Mouse (Mus musculus) frontal cortex, postnatal 14 days (tissue): ENCODE data around the gene Ttn.

ENCODE experiments used
- DNase-seq, 2 experiments: peaks; one replicate each; pipeline ENCODE4 v3.0.0; 2022; ENCODE audit warnings: low spot score in 2 of 2

The Ttn gene

DNA sequence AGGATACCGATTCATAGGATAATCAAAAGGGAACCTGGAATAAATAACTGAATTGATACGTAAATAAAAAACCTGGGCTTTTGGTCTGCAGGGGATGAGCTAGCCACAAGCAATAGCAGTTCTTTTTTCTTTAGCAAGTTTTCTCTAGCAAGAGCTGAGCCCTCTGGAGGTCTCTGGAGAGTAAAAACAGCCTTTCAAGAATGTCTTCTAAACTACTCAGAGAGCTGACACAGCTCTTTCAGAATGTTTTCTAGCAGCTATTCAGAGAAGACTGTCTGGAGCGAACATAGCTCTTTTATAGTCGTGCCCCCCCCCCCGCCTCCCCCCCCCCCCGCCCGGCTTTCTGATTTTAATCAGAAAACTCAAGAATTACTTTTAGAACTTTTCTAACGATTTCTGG is 322.9 kb downstream of the Ttn start:
- no peak for DNase-seq

DNA sequence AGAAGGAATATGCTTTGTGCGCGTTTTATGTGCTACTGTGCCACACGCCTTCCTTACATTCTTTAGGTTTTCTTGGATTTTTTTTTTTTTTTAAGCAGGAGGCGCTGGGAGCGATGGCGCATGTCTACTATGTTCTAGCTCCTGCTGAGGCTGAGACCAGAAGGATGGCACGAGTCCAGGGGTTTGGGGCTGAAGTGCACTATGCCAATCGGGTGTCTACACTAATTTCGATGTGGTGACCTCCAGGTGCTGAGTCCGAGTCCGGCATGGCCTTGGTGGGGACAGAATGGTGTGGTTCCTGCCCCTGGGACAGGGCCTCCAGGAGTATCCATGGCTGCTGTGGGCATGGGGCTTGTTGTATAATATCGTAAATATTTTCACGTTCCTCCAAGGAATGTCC is 323.8 kb downstream of the Ttn start:
- no peak for DNase-seq

DNA sequence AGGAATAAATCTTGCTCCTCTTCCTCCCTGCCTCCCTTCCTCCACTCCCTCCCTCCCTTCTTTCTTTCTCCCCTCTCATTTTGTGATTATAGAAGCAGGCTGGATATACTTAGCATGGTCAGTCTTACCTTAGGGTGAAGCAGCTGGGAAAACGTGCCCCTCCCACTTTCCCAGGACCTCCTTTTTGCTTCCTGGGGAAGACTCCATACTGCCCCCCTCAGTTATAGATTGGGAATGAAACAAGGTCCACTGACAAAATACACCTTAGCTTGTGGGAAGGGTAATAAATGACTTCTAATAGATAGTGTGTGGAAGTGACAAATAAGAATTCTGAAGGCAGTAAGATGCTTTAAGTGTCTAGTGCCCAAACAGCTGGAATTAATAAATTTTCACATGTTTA is 326.4 kb downstream of the Ttn start:
- DNase-seq: no peak

GRCm38 (mm10) chr2:76655444-76655843 is 326.9 kb downstream of the Ttn start:
- DNase-seq: no peak

- DNase-seq: no peak
Observed at GRCm38 (mm10) chr2:76654646-76655045, 327.7 kb downstream of the Ttn start.
